Mouse (Mus musculus) T-helper 2 cell (primary cell): Measurements from ENCODE around the gene Supt6.

Experiments
- in situ Hi-C: fragments of 300-600 bp; cut with MboI, MseI; formaldehyde crosslinking; loops from one replicate; pipeline ENCODE4 v1.15.1; 2025; ENCODE audit warnings: high pct_unique_total_duplicates

Gene Supt6

GRCm38 (mm10) chr11:78223586-78223985 lies 22.2 kb downstream of the Supt6 start:
- in situ Hi-C loops: no loop called here

DNA sequence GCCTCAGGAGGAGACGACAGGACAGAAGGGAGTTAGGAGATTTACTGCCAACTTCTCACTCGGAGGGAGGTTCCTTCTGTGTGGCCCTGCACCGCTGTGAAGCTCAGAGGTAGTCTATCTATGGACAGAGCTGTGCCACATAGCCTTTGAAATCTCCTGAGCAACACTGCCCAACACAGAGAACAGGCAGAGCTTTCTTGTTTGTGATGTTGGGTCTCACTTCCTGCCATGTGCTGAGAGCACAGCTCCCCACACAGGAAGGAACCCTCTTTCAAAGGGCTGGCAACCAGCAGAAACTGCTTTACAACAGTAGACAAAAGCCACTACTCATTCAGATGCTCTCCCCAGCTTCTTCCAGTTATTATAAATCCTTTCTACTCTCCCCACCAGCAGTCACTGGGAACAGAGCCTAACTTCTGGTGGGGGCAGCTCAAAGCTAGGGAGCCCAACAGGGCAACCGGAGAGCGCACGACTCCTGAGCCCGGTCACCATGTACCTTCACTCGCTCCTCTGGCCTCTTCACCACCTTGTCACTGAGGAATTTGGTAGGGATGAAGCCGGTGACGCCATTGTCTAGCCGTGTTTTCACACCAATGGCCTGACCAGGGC lies 30.0 kb downstream of the Supt6 start:
- in situ Hi-C loops: loop anchor here (10.0 kb wide), 1 partner anchor 1809 kb away; no protein-coding TSS in a partner anchor

- in situ Hi-C loops: loop anchor here (10.0 kb wide), 1 partner anchor 1812 kb away; no protein-coding TSS in a partner anchor
Measured at GRCm38 (mm10) chr11:78213086-78213817, 32.5 kb downstream of the Supt6 start.

GRCm38 (mm10) chr11:78211513-78211912 lies 34.3 kb downstream of the Supt6 start:
- in situ Hi-C loops: loop anchor here (10.0 kb wide), 1 partner anchor 1813 kb away; no protein-coding TSS in a partner anchor

DNA sequence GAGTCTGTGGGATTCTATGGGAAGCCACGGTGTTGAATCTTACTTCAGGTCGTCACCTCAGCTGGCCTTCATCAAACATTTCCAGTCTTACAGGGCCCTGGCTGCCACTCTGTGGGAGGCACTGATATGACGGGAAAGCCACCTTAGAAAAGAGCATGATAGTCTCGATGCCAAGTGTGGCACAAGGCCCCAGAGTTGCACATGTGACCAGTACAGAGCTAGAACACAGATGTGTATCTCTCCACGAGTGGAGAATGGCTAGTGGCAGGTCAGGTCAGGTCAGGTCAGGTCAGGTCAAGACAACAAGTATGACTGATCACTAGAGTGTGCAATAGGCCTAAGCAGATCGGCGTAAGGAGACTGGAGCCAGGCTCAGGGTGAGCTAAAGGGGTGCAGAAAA lies 35.2 kb downstream of the Supt6 start:
- in situ Hi-C loops: loop anchor here (10.0 kb wide), 1 partner anchor 1814 kb away; no protein-coding TSS in a partner anchor

- in situ Hi-C loops: loop anchor here (10.0 kb wide), 1 partner anchor 1815 kb away; no protein-coding TSS in a partner anchor
Measured at GRCm38 (mm10) chr11:78209886-78210285, 35.9 kb downstream of the Supt6 start.

DNA sequence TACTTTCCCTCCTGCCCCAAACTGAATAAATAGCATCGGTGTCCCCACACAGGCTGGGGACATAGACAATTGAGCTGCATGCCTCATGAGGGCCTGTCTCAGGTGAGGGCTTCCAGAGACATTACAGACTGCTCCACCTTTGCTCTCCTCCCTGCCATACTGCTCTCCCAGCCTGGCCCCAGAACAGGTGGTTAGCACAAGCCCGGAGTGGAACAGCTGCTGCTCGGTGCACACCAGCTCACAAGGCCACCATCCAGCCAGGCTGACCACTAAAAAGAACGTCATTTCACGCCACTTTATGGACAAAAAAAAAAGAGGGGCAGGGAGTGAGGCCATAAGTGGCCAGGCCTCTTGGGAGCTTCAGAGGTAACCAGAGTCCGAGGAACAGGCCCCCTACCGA lies 38.6 kb downstream of the Supt6 start:
- in situ Hi-C loops: no loop called here

GRCm38 (mm10) chr11:78205361-78206206 lies 40.2 kb downstream of the Supt6 start:
- in situ Hi-C loops: no loop called here

- in situ Hi-C loops: no loop called here
Measured at GRCm38 (mm10) chr11:78204287-78204686, 41.5 kb downstream of the Supt6 start.

- in situ Hi-C loops: no loop called here
Measured at GRCm38 (mm10) chr11:78202372-78202771, 43.4 kb downstream of the Supt6 start.

- in situ Hi-C loops: no loop called here
Measured at GRCm38 (mm10) chr11:78195101-78195863, 50.5 kb downstream of the Supt6 start.

DNA sequence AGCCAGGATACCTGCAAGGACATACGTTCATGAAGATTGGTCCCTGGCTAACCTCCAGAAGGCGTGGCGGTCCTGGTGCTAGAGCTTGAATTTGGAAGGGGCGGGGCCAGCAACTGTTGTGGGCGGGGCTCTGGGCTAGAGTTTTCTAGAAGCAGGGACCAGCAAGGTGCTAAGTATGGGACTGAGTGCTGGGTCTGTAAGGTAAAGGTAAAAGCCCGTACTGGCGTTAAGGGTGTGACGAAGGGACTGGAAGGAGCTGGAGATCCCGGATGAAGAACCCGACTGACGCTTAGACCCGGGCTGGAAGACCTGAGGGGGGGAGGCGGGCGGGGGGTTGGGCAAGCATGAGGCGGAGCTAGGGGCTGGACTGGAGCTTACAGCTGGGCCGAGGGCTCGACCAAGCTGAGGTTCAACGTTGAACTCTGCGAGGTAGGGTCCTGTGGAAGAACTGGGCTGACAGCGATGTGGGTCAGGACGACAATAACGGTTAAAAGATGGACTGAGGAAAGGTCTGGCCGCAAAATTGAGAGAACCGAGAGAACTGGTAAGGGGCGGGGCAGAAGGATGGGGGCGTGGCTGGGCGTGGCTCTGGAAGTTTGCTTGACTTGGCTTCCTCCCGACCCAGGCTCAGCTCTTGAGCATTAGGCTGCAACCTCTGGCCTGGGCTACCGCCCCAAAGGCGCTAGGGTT lies 51.2 kb downstream of the Supt6 start:
- in situ Hi-C loops: no loop called here

DNA sequence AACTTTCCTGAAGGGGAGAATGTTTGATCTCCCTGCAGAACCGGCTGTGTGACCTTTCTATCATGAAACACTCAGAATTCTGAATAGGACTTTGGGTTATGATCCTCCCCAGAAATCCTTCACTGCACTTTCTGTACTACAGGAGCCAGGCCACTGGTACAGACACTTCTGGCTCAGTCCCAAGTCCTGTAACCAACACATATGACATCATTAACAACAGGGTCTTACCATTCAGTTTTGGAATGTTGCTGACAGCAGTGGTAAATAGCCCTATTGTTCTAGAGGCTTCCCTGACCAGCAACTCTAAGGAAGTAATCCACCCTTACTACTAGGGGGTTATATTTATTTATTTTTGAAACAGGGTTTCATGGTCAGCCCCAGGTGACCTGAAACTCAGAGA lies 52.7 kb downstream of the Supt6 start, which contains the start of gene Proca1:
Proca1 (plus strand) TSS at position 280 of the 400 bp plus-strand sequence.
- in situ Hi-C loops: no loop called here

DNA sequence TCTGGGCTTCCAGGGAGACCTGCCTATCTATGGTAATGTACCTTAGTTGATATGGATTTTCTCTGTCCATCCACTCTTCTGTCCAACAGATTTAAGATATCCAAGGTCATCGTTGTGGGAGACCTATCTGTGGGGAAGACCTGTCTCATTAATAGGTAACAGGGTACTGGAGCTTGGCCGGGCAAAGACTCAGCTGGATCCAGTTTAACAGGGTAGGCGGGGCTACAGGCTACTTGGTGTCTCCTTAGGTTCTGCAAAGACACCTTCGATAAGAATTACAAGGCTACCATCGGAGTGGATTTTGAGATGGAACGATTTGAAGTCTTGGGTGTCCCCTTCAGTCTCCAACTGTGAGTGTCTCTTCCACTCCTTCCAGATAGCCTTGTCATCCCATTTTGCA lies 55.7 kb downstream of the Supt6 start:
- in situ Hi-C loops: no loop called here

GRCm38 (mm10) chr11:78189234-78190040 lies 56.4 kb downstream of the Supt6 start:
- in situ Hi-C loops: loop anchor here (10.0 kb wide), 1 partner anchor 945 kb away; no protein-coding TSS in a partner anchor

- in situ Hi-C loops: loop anchor here (10.0 kb wide), 1 partner anchor 946 kb away; no protein-coding TSS in a partner anchor
Measured at GRCm38 (mm10) chr11:78188331-78189233, 57.2 kb downstream of the Supt6 start, which contains the start of gene Rab34. Rab34 (plus strand) TSS chr11:78188430.

DNA sequence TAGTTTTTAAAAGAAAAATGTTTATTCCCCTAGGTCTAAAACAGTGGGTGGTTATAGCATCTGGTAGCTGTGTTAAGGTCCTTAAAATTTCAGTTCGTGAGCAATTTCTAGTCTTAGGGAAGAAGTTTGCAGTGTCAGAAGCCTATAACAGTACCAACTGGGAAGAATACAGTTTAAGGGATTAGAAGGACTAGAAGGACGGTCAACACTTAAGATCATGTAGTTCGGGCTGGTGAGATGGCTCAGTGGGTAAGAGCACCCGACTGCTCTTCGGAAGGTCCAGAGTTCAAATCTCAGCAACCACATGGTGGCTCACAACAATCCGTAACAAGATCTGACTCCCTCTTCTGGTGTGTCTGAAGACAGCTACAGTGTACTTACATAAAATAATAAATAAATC lies 61.1 kb downstream of the Supt6 start:
- in situ Hi-C loops: loop anchor here (10.0 kb wide), 1 partner anchor 950 kb away; no protein-coding TSS in a partner anchor

DNA sequence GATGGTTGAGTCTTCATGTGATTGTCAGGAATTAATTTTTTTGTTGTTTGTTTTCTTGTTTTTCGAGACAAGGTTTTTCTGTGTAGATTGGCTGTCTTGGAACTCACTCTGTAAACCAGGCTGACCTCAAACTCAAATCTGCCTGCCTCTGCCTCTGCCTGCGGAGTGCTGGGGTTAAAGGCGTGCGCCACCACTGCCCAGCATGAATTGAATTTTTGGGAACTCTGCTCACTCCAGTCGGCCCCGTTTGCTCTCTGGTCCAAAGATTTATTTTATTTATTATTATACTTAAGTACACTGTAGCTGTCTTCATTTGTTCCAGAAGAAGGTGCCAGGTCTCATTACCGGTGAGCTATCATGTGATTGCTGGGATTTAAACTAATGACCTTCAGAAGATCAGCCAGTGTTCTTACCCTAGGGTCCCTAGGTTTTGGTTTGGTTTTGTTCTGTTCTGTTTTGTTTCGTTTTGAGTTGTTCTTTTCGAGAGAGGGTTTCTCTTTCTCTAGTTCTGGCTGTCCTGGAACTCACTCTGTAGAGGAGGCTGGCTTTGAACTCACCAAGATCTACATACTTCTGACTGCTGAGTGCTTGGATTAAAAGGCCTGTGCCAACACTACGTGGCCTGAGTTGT lies 61.8 kb downstream of the Supt6 start:
- in situ Hi-C loops: loop anchor here (10.0 kb wide), 1 partner anchor 951 kb away; no protein-coding TSS in a partner anchor
